Mouse (Mus musculus) liver (tissue): ENCODE results near the gene Proser1.
A peak's percentile ranks its signal among the peaks of the same experiment; 100 is the strongest.

Source experiments
- DNase-seq: peaks from one replicate; pipeline ENCODE4 v3.0.0-alpha.2; 2020; ENCODE audit warnings: mixed read lengths

The Proser1 gene

GRCm38 (mm10) chr3:53463046-53463764 lies at the start of gene Proser1, which contains the start of gene Nhlrc3:
TSS of gene Proser1 (plus strand) at chr3:53463666.
TSS of gene Nhlrc3 (minus strand) at chr3:53463332.
- DNase-seq, result peak; percentile 92

DNA sequence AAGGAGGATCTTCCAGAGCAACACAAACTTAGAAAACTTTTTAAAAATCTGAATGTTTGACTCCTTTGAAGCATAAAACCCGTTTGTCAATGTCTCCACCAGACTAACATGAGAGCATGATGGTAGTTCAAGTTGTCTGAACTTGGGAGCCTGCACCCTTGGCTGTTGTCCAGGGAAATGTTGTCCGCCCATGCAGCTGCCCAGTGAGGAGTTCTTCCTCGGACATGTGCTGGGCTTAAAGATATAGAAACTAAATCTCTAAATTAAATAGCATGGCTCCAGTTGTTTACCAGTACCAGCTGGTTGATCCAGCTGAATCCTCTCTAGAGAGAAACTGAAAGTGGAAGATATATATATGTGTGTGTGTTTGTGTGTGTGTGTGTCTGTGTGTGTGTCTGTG lies 49.5 kb upstream of the Proser1 start:
- no peak for DNase-seq

DNA sequence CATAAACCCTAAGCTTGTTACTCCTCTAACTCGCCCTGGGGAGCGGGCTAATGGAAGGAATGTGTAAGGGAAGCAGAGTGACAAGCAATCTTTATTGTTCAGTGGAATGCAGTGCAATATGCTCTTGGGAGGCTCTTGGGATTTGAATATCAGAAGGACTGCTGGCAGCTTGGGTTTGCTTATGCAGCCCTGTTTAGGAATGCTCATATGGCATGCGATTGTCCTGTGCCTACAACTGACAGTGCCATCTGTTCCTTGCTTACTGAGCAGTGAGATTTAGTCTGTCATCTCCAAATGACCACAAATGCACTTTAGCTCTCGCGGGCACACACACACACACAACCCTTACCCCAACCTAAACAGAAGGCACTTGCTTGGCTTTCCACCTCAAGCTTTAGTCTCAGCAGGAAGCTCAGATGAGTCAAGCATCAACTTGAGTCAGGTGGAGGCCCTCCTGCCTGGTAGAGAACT lies 47.4 kb upstream of the Proser1 start:
- DNase-seq, result no peak

- DNase-seq, result no peak
Measured at GRCm38 (mm10) chr3:53417701-53418100, 45.8 kb upstream of the Proser1 start.

GRCm38 (mm10) chr3:53421656-53422055 lies 41.8 kb upstream of the Proser1 start:
- DNase-seq, result no peak

DNA sequence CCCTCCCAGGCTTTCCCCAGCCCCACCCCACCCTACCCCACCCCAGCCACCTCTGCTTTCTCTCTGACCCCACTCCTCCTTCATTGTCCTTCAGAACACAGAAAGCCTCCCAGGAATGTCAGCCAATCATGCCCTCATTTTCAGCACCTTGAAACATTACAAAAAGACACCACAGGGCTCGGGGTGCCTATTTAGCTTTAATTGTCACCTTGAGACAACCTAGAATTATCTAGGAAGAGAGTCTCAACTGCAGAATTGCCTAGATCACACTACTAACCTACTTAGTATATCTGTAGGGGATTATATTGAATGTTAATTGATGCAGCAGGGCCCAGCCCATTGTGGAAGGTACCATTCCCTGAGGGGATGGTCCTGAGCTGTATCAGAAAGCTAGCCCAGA lies 40.8 kb upstream of the Proser1 start:
- no peak for DNase-seq

DNA sequence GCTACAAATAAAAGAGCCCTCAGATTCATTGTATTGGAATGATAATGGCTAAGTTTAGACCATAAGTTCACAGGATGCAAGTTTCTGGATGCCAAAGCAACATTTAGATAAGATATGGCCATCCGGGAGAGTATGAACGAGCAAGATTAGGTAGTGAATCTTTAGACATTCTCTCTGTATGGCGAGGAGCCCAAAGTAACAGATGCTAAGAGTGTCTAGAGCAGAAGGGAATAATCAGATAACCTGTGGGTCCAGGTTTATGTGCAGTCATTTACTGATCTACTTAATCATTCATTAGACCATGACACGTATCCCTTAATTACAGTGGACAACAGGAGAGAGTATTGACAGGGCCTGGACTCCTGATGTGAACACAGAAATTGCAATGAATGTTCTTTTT lies 39.9 kb upstream of the Proser1 start:
- no peak for DNase-seq

DNA sequence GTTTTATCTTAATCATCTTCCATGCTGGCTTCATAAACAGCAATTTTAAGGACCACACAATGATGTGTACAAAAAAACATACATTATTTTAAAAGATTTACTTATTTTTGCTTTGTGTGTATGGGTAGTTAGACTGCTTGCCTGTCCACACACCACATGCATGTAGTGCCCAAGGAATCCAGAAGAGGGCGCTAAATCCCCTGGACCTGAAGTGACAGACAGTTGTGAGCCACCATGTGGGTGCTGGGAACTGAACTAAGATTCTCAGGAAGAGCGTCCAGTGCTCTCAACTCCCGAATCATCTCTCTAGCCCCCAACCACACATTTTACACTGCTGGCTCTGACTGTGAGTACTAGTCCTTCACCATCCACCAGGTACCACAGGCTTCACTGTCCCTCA lies 28.9 kb upstream of the Proser1 start:
- DNase-seq, result no peak

DNA sequence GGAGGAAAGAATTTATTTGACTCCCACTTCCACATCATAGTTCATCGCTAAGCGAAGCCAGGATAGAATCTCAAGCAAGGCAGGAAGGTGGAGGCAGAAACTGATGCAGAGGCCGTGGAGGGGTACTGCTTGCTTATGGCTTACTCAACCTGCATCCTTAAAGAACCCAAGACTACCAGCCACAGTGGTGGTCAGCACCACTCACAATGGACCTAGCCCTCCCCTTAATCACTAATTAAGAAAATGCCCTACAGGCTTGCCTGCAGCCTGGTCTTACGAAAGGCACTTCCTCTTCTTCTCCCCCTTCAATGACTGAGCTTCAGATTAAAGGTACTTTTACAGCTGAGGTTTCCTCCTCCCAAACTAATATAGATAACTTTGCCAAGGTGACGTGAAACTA lies 26.9 kb upstream of the Proser1 start:
- DNase-seq, result no peak

GRCm38 (mm10) chr3:53445540-53445939 lies 17.9 kb upstream of the Proser1 start:
- DNase-seq, result no peak

- no peak for DNase-seq
Measured at GRCm38 (mm10) chr3:53446801-53447200, 16.7 kb upstream of the Proser1 start.

DNA sequence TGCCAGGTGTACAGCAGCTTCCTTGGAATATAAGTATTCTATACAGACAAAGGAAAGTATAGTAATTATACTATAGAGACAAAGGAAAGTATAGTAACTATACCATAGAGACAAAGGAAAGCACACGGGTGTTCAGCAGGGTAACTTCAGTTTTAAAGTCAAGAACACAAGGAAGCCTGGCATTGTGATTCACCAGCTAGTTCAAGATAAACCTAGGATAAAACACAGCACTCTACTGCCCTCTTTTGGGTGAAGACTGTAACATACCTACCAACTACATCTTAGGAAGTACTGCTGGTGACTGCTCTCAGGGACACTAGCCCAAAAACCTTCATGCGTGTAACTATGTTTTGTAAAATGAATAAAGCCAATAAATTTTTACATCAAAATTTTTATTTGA lies 15.3 kb upstream of the Proser1 start:
- no peak for DNase-seq

- no peak for DNase-seq
Measured at GRCm38 (mm10) chr3:53450666-53451065, 12.8 kb upstream of the Proser1 start.

GRCm38 (mm10) chr3:53452351-53452750 lies 11.1 kb upstream of the Proser1 start:
- DNase-seq, result no peak

DNA sequence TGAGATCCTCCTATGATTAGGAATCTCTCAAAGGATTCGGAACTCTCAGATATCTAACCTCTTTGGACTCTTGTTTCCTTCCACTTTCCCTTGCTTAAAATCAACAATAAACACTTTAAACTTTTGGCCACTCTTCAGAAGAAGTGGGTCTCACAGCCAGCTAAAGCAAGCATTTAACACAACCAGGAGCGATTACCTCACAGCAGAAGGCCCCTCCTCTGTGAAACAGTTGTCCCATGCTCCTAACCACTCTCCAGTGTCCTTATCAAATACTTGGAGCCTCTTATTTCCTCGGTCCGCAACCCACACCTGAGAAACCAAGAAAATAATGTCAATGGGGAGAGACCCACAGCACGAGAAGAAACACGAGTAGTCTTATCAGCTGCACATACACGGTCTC lies 10.1 kb upstream of the Proser1 start:
- no peak for DNase-seq

- DNase-seq, result no peak
Measured at GRCm38 (mm10) chr3:53454005-53454404, 9.5 kb upstream of the Proser1 start.

DNA sequence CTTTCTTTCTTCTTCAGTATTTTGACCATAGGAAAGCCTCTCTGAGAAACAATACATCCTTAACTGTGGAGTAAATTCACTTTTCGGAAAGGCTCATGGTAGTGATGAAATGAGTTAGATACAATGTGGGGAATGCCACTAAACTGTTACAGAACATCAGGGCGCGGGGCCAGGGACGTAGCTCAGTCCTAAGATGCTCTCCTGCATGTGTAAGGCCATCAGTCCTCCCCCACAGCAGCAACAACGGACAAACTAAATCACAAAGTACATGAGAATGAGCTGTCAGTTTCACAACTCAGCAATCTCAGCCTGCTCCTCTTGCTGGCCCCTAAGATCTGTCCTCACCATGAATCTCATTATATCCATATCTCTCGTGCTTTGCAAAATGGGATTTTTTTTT lies 8.9 kb upstream of the Proser1 start:
- no peak for DNase-seq

- DNase-seq, result no peak
Measured at GRCm38 (mm10) chr3:53454984-53455383, 8.5 kb upstream of the Proser1 start.

- no peak for DNase-seq
Measured at GRCm38 (mm10) chr3:53457750-53458149, 5.7 kb upstream of the Proser1 start.

DNA sequence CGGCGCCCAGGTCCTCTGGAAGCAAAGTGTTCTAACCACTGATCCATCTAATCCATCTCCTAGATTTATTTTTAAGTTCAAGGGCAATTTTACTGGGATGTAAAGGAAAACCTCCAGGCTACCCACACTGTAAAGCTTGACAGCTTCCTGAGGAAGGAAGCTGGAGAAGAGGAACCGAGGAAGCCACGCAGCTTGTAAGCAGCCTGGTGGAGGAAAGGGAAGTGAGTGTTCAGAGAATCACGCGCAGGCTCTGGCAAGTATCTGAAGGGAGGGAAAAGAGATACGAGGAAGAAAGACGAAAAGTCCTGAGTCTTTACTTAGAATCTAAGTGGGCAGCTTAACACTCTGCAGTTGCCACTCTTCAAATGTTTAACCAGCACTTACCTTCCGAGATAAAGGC lies 3.4 kb upstream of the Proser1 start:
- no peak for DNase-seq

DNA sequence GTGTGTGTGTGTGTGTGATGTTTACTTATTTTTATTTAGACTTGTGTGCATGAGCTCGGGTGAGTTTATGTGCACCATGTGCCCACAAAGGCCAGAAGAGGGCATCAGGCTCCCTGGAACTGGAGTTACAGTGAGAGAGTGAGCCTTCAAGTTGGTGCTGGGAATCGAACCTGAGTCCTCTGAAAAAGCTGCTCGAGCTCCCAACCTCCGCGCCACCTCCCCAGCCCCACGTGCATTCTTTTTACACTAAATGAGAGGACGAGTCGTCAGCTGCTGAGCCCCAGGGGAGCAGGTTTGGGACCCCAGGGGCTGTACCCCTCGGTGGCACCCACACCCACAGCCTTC lies 793 bp upstream of the Proser1 start:
- no peak for DNase-seq

- no peak for DNase-seq
Measured at GRCm38 (mm10) chr3:53463765-53464114, 274 bp downstream of the Proser1 start.

DNA sequence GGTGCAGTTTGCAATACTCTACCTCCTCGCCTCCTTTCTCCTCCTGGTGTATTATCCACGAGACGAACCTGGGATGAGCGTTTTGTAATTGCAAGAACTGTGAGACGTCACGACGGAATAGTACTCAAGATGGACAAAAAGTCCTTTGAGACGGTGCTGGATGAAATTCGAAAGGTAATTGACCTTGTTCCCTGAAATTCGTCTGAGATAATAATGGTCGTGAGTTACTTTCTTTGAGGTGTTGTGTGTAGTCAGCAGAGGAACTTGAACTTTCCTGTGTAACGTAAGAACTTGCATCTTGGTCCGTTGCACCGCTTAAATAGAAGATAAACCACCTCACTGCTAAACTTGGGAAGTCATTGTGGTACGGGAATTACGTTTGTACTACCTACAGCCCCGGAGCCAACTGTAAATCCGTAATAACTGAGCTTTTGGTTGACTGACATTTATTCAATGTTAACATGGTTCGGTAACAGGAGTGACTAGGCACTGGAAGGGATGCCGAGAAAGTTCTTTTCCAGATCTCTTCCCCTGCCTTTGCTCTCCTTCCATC lies 756 bp downstream of the Proser1 start:
- DNase-seq, result no peak

DNA sequence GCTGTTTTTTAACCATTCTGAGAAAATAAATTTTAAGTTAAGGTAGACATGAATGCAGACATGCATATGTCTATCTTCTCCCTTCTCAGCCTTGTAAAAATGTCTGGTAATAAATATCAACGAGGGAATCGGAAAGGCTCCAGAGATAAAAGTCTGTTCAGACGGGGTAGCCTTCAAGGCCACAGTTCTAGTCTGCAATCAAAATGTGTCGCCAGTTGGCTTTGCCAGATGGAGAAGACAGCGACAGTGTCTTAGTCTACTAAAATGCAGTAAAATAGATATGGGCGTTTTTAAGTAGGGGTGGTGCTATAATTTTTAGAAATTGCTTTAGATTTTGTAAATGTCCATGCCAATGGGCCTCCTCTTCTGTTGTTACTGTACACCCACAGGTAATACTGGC lies 1.9 kb downstream of the Proser1 start:
- no peak for DNase-seq

GRCm38 (mm10) chr3:53466481-53466880 lies 3.0 kb downstream of the Proser1 start:
- no peak for DNase-seq
